Mouse (Mus musculus) cerebellum, adult 2 months (tissue): ENCODE measurements around the gene Cbr2. TPM values are rescaled to one million over a fixed set of nuclear protein-coding genes. Genes with fewer than 3 reads are reported as not detected.

Source experiments
- DNase-seq, 2 experiments: peaks; one replicate each; pipeline ENCODE4 v3.0.0; 2021
- H3K27ac ChIP-seq: fragments of 200-500 bp; 2 replicates; pipeline ENCODE4 v1.5.1; 2012; ENCODE audit warnings: low read length, control low read depth, inconsistent platforms; ENCODE audit not compliant: insufficient read depth
- H3K27me3 ChIP-seq: fragments of 200-500 bp; 2 replicates; pipeline ENCODE4 v1.6.1; 2012; ENCODE audit warnings: inconsistent platforms, mild to moderate bottlenecking, low read length, moderate library complexity; ENCODE audit not compliant: control insufficient read depth, insufficient read depth
- H3K4me1 ChIP-seq: fragments of 200-500 bp; 2 replicates; pipeline ENCODE4 v1.6.1; 2011; ENCODE audit warnings: low read length; ENCODE audit not compliant: control insufficient read depth, insufficient read depth
- H3K4me3 ChIP-seq: fragments of 200-500 bp; replicated peaks from 2 replicates; pipeline ENCODE3; 2011; ENCODE audit warnings: mild to moderate bottlenecking, low read depth, low read length, control low read depth; ENCODE audit not compliant: insufficient read depth
- CTCF ChIP-seq: fragments of 200-500 bp; IDR thresholded peaks from 2 replicates; pipeline ENCODE4 v1.5.1; 2011; ENCODE audit warnings: low read depth, mild to moderate bottlenecking, control low read depth, low read length, moderate library complexity, borderline replicate concordance; ENCODE audit not compliant: insufficient read depth
- POLR2A ChIP-seq: fragments of 200-500 bp; IDR thresholded peaks from 2 replicates; pipeline ENCODE4 v1.6.1; 2011; ENCODE audit warnings: low read length, control low read depth, borderline replicate concordance; ENCODE audit not compliant: insufficient read depth
- WGBS: fragments of 180-500 bp; shearing (Covaris S2); methylation state at CpG from one replicate; pipeline ENCODE4 v1.1.7; 2018; 5-methylcytosine and 5-hydroxymethylcytosine counted together
- polyA plus RNA-seq: library from polyadenylated mRNA; depleted of rRNA; stranded (reverse); fragments of >200 nt; gene quantifications from 2 replicates; pipeline ENCODE4 v1.2.3, GENCODE M21; 2012

Gene Cbr2
- polyA plus RNA-seq, 1 experiment = 1.9 TPM

DNA sequence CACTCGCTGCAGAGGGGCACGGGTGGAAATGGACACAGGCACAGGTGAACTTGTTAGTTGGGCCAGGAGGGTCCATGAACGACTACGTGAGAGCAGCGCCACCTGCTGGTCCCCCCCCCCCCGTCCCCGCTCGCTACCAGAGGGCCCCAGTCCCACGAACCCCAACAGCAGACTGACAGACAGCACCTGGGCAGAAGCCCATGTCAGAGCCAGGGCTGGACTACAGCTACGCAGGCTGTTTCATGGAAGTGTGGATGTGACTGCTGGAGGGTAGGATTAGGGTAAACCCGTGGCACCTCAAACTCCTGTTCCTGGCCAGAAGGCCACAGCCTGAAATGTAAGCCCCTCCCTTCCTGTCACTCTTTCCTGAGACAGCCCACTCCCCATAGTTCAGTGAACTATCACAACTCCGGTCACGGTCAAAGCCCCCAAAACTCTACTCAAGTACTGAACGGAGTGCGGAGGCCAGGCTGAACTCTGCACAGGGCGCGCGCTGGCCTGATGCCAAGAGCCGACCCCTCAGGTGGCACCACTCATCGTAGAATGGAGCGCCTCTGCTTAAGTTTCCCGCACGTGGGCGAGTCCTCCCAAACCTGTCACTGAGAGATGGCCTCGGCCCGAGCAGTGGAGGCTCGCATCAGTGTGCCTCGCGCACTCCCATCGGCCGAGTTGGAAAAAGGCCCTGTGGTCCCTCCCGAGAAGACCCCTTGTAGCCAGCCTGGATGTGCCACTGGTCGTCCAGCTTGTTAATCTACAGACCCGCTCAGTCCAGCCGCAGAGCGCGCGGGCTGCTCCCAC is 18.9 kb downstream of the Cbr2 start:
- H3K4me3 ChIP-seq = peak overlapping the region; percentile 64
- peak; percentile 55 to 56 for DNase-seq
- no peak overlapping the region for H3K27ac ChIP-seq
- WGBS = under 1% methylated on average over 38 of the region's 38 CpGs
- TF ChIP-seq CTCF = peak; percentile 68
- no peak for TF ChIP-seq POLR2A
- H3K4me1 ChIP-seq = peaks cover 12% of the 10 kb centered on the region
- H3K27me3 ChIP-seq = no peaks in the 10 kb centered on the region

GRCm38 (mm10) chr11:120711980-120712604 is 19.8 kb downstream of the Cbr2 start:
- TF ChIP-seq POLR2A = no peak
- no peak for TF ChIP-seq CTCF
- Histone ChIP-seq H3K27ac (no peak overlapping the region), H3K4me3 (no peak overlapping the region), H3K4me1 (peaks cover 12% of the 10 kb centered on the region), H3K27me3 (no peaks in the 10 kb centered on the region)
- DNase-seq = no peak
- 60% methylated on average over 8 of the region's 8 CpGs for WGBS

DNA sequence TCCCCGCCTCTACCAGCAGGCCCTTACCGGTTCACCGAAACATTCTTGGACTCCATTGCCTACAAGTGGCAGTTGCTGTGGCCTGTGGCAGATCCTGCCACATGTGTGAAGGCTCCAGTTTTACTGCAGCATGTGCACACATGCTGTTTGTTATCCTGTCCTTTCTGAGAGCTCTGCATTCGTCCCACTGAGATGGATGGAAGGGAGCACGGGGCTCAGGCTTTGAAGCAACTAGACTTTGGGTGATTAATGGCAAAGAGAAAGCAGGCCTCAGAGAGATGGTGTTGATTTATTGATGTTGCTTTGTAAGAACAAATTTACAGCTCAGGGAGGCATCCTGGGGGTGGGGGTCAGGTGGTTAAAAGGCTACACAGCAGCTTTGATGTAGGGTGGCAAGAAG is 21.2 kb downstream of the Cbr2 start:
- WGBS = 82% methylated on average over 5 of the region's 5 CpGs
- Histone ChIP-seq H3K27ac (no peak overlapping the region), H3K27me3 (no peaks in the 10 kb centered on the region), H3K4me3 (no peak overlapping the region), H3K4me1 (peaks cover 12% of the 10 kb centered on the region)
- DNase-seq = no peak
- TF ChIP-seq POLR2A (no peak), CTCF (no peak)

- TF ChIP-seq CTCF (no peak), POLR2A (no peak)
- Histone ChIP-seq H3K27me3 (no peaks in the 10 kb centered on the region), H3K27ac (no peak overlapping the region), H3K4me1 (peaks cover 9% of the 10 kb centered on the region; the same call in 1 of the 2 replicates), H3K4me3 (no peak overlapping the region)
- DNase-seq = no peak
- WGBS = 78% methylated on average over 2 of the region's 2 CpGs
Observed at GRCm38 (mm10) chr11:120709551-120709950, 22.4 kb downstream of the Cbr2 start.

- H3K27ac ChIP-seq = no peak overlapping the region
Observed at GRCm38 (mm10) chr11:120707969-120708368, 23.9 kb downstream of the Cbr2 start.

DNA sequence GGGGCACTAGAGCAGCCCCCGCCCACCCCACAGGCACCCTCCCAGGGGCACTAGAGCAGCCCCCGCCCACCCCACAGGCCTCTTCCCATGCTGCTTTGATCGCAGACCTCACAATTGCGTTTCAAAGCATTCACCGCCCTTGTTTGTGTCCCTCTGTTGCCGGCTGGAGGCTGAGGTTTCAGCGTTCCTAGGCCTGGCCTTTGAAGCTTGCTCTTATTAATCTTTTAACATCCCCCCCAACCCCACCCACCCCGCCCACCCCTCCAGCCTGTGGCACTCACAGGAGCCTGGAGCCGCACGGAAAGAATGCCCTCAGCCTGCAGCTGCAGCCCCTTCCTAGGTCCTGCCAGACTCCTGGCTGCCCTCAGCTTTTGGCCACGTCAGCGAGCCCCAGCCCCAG is 24.7 kb downstream of the Cbr2 start:
- no peaks in the 10 kb centered on the region for H3K27me3 ChIP-seq
- WGBS = 41% methylated on average over 12 of the region's 12 CpGs
- TF ChIP-seq POLR2A (no peak), CTCF (no peak)
- peaks cover 7% of the 10 kb centered on the region for H3K4me1 ChIP-seq
- no peak overlapping the region for H3K4me3 ChIP-seq
- no peak overlapping the region for H3K27ac ChIP-seq
- DNase-seq = no peak

More at GRCm38 (mm10) chr11:120707969-120708368, 23.9 kb downstream of the Cbr2 start:
- TF ChIP-seq POLR2A = no peak
- TF ChIP-seq CTCF = no peak
- Histone ChIP-seq H3K27me3 (no peaks in the 10 kb centered on the region), H3K4me1 (peaks cover 13% of the 10 kb centered on the region), H3K4me3 (no peak overlapping the region)
- no peak for DNase-seq
- 59% methylated on average over 5 of the region's 5 CpGs for WGBS

DNA sequence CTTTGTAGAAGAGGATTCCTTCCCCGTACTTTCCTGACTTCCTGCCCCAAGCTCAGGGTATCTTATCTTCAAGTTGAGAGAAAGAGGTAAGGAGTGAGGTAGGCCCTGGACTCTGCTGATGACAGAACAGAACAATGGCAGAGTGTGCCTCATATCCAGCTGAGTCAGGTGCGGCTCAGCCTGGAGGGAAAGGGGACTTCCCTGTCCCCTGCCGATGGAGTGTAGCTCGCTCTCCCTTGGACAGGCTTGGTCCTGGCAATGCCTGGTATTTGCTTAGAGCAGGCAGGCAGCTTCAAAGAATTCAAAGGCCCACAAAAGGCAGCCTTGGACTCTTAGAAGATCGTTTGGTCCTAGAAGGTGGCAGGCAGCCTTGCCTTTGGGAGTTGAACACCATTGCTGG is 25.8 kb downstream of the Cbr2 start:
- H3K27me3 ChIP-seq = no peaks in the 10 kb centered on the region
- 82% methylated on average over 5 of the region's 5 CpGs for WGBS
- no peak overlapping the region for H3K4me3 ChIP-seq
- DNase-seq = no peak
- peaks cover 7% of the 10 kb centered on the region for H3K4me1 ChIP-seq
- TF ChIP-seq POLR2A = no peak
- no peak for TF ChIP-seq CTCF
- no peak overlapping the region for H3K27ac ChIP-seq
